Mouse (Mus musculus) midbrain, embryonic 16.5 days (tissue): Measurements from ENCODE around the gene Npas4. TPM values are rescaled to one million over a fixed set of nuclear protein-coding genes. Genes with fewer than 3 reads are reported as not detected.
"Not testable (repeated sequence)": the region's sequence is repeated elsewhere in the genome, so short reads cannot be mapped to it uniquely, and the experiment has no call there.

Experiments
- ATAC-seq: fragments of 200-750 bp; cut with Nextera tagmentation; 2 replicates; pipeline ENCODE4 v1.8.0; 2017; ENCODE audit warnings: moderate TSS enrichment
- H3K27ac ChIP-seq: fragments of 300-500 bp; sonication (generic); 2 replicates; pipeline ENCODE4 v1.5.1; 2014; ENCODE audit warnings: mild to moderate bottlenecking, low read length, mixed read lengths
- H3K27me3 ChIP-seq: fragments of 300-500 bp; sonication (generic); 2 replicates; pipeline ENCODE4 v1.6.1; 2014; ENCODE audit warnings: low read depth, low read length, mixed read lengths; ENCODE audit not compliant: control insufficient read depth, insufficient read depth
- H3K36me3 ChIP-seq: fragments of 300-500 bp; sonication (generic); 2 replicates; pipeline ENCODE4 v1.6.1; 2014; ENCODE audit warnings: mild to moderate bottlenecking, low read length, moderate library complexity, mixed read lengths; ENCODE audit not compliant: control insufficient read depth, insufficient read depth
- H3K4me1 ChIP-seq: fragments of 300-500 bp; sonication (generic); 2 replicates; pipeline ENCODE4 v1.6.1; 2014; ENCODE audit warnings: mild to moderate bottlenecking, low read length, mixed read lengths; ENCODE audit not compliant: control insufficient read depth, insufficient read depth
- H3K4me2 ChIP-seq: fragments of 300-500 bp; sonication (generic); 2 replicates; pipeline ENCODE4 v1.6.1; 2014; ENCODE audit warnings: mild to moderate bottlenecking, low read length, mixed read lengths
- H3K4me3 ChIP-seq: fragments of 300-500 bp; sonication (generic); 2 replicates; pipeline ENCODE4 v1.5.1; 2014; ENCODE audit warnings: low read depth, mild to moderate bottlenecking, low read length, moderate library complexity, mixed read lengths
- H3K9ac ChIP-seq: fragments of 300-500 bp; sonication (generic); 2 replicates; pipeline ENCODE4 v1.6.1; 2014; ENCODE audit warnings: low read depth, low read length, mixed read lengths
- H3K9me3 ChIP-seq: fragments of 300-500 bp; sonication (generic); replicated peaks from 2 replicates; pipeline ENCODE4 v1.6.1; 2014; ENCODE audit warnings: mild to moderate bottlenecking, low read length, mixed read lengths; ENCODE audit not compliant: control insufficient read depth, poor library complexity, severe bottlenecking
- WGBS: fragments of 180-500 bp; shearing (Covaris S2); extraction: QIAGEN DNeasy Blood & Tissue Kit; methylation state at CpG from one replicate; pipeline ENCODE4 v1.1.7; 2014; 5-methylcytosine and 5-hydroxymethylcytosine counted together
- polyA plus RNA-seq: library from polyadenylated mRNA; unstranded; fragments of >200 nt; fragmentation: Nextera tagmentation; extraction: Ambion mirVana; gene quantifications from 2 replicates; pipeline ENCODE4 v1.2.1, GENCODE M21; 2015

The Npas4 gene
- polyA plus RNA-seq, 1 experiment from 2014 or later: 0.82 TPM

DNA sequence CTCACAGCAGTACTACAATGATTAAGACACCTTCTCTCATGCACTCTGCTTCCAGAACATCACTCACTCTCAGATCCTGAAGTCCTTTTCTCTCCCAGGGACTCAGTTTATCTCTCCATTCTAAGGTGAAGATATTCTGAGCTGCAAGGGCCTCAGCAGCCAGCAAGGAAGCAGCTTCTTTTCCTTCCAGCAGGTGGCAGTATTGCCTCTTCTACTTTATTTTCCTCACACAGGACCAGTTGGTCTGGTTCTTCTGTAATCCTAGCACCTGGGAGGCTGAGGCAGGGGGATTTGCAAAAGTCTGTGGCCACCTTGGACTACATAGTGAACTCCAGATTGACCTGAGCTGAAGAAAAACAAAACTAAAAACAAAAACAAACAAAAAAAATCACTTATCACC lies 8.3 kb downstream of the Npas4 start:
- Histone ChIP-seq H3K27ac (no peak overlapping the region), H3K4me1 (no peaks in the 10 kb centered on the region), H3K4me3 (no peak overlapping the region), H3K9ac (no peak overlapping the region), H3K36me3 (peaks cover 5% of the 10 kb centered on the region), H3K9me3 (no peaks in the 10 kb centered on the region), H3K4me2 (no peak overlapping the region), H3K27me3 (peaks cover 31% of the 10 kb centered on the region)
- no peak for ATAC-seq

DNA sequence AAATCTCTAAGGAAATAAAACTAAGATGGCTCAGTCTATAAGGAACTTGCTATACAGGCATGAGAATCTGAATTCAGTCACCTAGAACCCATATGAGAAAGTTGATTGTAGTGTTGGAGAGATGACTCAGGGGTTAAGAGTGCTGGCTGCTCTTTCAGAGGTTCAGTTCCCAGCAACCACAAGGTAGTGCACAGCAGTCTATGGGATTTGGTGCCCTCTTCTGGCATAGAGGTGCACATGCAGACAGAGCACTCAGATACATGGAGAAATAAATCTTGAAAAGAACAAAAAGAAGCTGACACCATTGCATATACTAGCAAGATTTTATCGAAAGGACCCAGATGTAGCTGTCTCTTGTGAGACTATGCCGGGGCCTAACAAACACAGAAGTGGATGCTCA lies 21.9 kb downstream of the Npas4 start:
- 89% methylated on average over 2 of the region's 2 CpGs for WGBS
- no peaks in the 10 kb centered on the region for H3K9me3 ChIP-seq

DNA sequence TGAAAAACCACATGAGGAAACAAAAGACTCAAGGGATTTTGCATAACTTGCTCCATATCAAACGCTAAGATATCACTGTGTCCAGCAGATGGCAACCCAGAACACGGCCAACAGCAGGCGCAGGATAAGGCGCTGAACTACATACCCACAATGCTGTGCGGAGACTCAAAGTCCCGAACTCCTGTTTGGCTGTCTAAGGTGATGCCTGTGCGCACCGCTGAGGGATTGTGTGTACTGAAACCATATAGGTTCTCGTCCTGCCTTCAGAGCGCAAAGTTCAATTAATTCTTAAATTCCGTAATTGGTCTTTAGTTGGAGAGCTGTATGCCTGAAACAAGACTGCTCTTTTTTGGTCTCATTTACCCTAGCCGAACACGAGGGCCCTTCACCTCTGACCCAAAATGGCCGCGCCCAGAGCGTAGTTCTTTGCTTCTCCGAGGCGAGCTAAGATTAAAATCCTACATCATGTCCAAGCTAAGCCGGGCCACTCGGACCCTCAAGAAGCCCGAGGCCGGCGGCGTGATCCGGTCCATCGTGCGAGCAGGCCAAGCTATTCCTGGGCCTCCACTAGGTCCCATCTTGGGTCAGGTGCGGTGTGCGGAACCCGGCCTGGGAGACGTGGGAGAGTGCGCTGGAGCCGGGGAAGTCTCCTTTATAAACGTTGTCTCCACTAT lies 28.1 kb downstream of the Npas4 start, which contains the start of gene Mrpl11:
Mrpl11 (plus strand) TSS at position 220 of the 674 bp plus-strand sequence.
- peak within 1 kb of the TSS; percentile 85 for H3K4me3 ChIP-seq
- peak within 1 kb of the TSS; percentile 89 for H3K27ac ChIP-seq
- WGBS: under 1% methylated on average over 34 of the region's 34 CpGs
- no peaks in the 10 kb centered on the region for H3K27me3 ChIP-seq
- H3K9me3 ChIP-seq: no peaks in the 10 kb centered on the region
- H3K4me1 ChIP-seq: peaks cover 8% of the 10 kb centered on the region
- peaks cover 11% of the 10 kb centered on the region for H3K36me3 ChIP-seq
- peak; percentile 98 for ATAC-seq
- peak within 1 kb of the TSS; percentile 86 for H3K9ac ChIP-seq
- peak within 1 kb of the TSS; percentile 70 for H3K4me2 ChIP-seq

More for the DNA sequence above, 21.9 kb downstream of the Npas4 start:
- H3K4me1 ChIP-seq: no peaks in the 10 kb centered on the region
- no peak overlapping the region for H3K4me3 ChIP-seq
- no peak overlapping the region for H3K4me2 ChIP-seq
- H3K27me3 ChIP-seq: no peaks in the 10 kb centered on the region
- H3K27ac ChIP-seq: no peak overlapping the region
- H3K9ac ChIP-seq: no peak overlapping the region
- H3K36me3 ChIP-seq: peaks cover 11% of the 10 kb centered on the region
- ATAC-seq: no peak

DNA sequence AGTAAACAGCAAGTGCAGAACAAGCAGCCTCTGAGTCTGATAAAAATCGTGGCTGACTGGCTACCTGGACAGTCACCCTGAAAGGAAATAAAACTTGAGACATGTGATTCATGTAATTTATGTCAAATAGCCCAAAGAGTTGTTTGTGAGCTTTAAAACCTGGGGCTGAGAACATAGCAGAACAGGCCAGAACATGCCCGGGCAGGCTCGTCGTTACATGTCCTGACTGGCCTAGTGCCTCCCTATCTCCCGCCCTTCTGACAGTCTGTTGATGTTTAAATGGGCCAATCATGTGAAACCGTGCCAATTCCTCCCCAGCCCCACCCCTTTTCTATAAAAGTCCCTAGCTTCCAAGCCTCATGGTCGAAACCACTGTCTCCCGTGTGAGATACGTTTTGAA lies 41.5 kb downstream of the Npas4 start:
- H3K9me3 ChIP-seq, H3K27me3 ChIP-seq, H3K36me3 ChIP-seq, H3K27ac ChIP-seq, ATAC-seq, H3K4me3 ChIP-seq, H3K9ac ChIP-seq, H3K4me1 ChIP-seq, H3K4me2 ChIP-seq: not testable (repeated sequence)
- WGBS: 88% methylated on average over 9 of the region's 9 CpGs

DNA sequence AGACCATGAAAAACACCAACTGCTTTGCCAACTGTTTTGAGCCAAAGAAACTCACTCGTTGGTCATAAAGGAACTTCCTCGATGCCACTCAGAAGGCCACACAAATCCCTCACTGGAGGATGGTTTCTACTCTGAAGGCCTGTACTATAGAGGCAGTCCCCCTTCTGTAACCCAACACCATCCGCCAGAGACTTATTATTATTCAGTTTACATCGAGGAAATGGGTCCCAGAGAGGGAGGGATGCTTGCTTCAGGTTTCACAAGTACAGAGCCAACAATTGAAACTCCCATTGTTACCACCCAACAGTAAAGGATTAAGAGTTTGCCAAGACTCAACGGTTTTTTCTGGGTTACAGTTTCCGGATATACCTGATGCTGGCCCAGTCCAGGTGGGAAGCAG lies 44.6 kb downstream of the Npas4 start:
- no peak overlapping the region for H3K4me3 ChIP-seq
- ATAC-seq: no peak
- no peak overlapping the region for H3K4me2 ChIP-seq
- no peaks in the 10 kb centered on the region for H3K36me3 ChIP-seq
- no peaks in the 10 kb centered on the region for H3K27me3 ChIP-seq
- H3K27ac ChIP-seq: no peak overlapping the region
- no peak overlapping the region for H3K9ac ChIP-seq
- peaks cover 11% of the 10 kb centered on the region for H3K4me1 ChIP-seq
- no peaks in the 10 kb centered on the region for H3K9me3 ChIP-seq
- WGBS: 47% methylated on average over 6 of the region's 6 CpGs

DNA sequence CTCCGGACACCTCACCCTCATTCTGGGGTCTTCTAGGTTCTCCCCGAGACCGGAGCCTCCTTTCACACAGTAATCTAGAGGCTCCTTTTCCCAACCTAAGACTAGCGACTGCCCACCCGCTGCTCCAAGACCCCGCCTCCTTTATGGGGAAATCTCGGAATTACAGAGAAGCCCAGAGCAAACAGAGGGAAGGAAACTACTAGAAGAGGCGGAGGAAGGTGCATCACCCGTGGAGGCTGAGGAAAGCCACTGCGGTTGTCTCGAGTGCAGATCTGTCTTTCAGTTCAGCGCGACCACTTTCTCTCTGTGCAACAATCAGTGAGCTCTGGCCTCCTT lies 46.9 kb downstream of the Npas4 start:
- H3K4me2 ChIP-seq: peak overlapping the region; percentile 68
- ATAC-seq: peak; percentile 74
- H3K9me3 ChIP-seq: no peaks in the 10 kb centered on the region
- H3K27ac ChIP-seq: peak overlapping the region; percentile 82
- peak overlapping the region; percentile 70 for H3K4me3 ChIP-seq
- H3K9ac ChIP-seq: peak overlapping the region; percentile 83
- H3K4me1 ChIP-seq: peaks cover 11% of the 10 kb centered on the region
- no peaks in the 10 kb centered on the region for H3K27me3 ChIP-seq
- no peaks in the 10 kb centered on the region for H3K36me3 ChIP-seq
- 7% methylated on average over 13 of the region's 13 CpGs for WGBS

DNA sequence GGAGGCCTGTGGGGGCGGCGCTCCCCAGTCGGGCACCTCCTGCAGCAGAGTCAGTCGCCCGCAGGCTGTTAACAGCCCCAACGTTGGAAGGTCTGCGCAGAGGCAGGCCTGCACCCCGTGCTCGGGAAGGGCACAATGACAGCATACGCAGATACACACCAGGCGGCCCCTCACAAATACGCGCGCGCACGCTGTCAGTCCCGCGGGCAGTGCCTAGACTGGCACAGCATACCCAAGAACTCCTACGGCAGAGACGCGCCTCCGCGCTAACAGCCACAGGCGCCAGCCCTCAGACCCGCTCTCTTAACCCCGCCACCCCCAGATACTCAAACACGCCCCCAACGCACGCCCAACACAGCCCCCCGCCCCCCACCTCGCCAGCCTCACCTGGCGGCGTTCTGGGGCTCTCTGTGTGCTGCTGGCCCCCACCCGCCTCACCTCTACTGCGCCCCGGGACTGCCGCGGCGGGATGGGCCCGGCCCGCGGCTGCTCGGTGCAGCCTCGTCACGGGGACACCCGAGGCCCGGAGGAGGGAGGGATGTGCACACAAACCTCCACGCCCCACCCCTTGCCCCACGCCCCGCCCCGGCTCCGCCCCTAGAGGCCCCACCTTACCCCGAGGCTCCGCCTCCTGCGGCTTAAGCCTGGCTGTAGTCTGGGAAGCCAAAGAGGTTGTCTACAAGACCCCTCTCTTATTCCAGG lies 47.4 kb downstream of the Npas4 start, which contains the start of gene Peli3:
Peli3 (minus strand) TSS at position 577 of the 702 bp plus-strand sequence.
- H3K36me3 ChIP-seq: peaks cover 3% of the 10 kb centered on the region; the same call in 1 of the 2 replicates
- peak within 1 kb of the TSS; percentile 82 for H3K27ac ChIP-seq
- peak; percentile 94 for ATAC-seq
- H3K4me2 ChIP-seq: peak within 1 kb of the TSS; percentile 68
- H3K9ac ChIP-seq: peak within 1 kb of the TSS; percentile 83
- peak within 1 kb of the TSS; percentile 70 for H3K4me3 ChIP-seq
- H3K4me1 ChIP-seq: peaks cover 11% of the 10 kb centered on the region
- under 1% methylated on average over 54 of the region's 55 CpGs for WGBS
- no peaks in the 10 kb centered on the region for H3K9me3 ChIP-seq
- no peaks in the 10 kb centered on the region for H3K27me3 ChIP-seq

DNA sequence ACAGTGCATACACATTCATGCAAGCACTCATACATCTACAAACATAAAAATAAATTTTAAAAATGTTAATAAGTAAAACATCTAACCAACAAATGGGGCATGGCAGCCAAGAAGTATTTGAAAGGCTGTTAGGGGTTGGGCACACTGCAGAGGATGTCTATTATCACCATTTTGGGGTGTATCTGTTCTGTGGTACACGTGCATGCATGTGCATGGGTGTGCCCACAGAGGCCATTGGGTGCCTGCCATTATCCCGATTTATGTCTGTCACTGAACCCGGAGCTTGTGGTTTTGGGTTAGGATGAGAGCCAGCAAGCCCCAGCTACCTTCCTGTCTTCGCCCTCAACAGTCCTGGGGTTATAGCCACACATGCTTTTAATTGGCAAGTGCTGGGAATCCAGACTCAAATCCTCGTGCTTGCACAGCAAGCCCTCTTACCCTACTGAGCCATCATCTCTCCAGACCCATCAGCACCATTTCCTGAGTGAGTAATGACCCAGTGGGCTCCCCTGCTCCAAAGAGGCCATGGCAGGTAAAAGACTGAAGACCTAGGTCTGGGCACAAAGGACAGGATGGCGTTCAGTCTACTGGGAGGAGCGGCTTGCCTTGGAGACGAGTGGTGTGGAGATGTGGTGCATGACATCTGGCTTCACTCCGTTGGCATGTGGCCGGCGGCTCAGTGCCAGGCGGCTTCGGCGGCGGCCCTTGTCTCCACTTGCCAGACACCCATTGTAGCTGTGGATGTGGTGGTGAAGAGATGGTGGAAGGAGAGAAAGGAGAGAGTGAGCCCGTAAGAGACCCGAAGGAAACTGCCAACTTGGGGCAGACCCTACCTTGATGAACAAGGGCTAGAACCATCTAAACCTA lies 52.4 kb downstream of the Npas4 start:
- 86% methylated on average over 17 of the region's 17 CpGs for WGBS
- H3K4me2 ChIP-seq: no peak overlapping the region
- ATAC-seq: no peak
- no peak overlapping the region for H3K9ac ChIP-seq
- peaks cover 23% of the 10 kb centered on the region; the same call in 1 of the 2 replicates for H3K36me3 ChIP-seq
- H3K4me1 ChIP-seq: peaks cover 9% of the 10 kb centered on the region
- no peaks in the 10 kb centered on the region for H3K27me3 ChIP-seq
- H3K27ac ChIP-seq: no peak overlapping the region
- H3K9me3 ChIP-seq: no peaks in the 10 kb centered on the region
- no peak overlapping the region for H3K4me3 ChIP-seq
